Comparison of ENCODE assay signal across 27 mouse cellular contexts in genomic region chr10:78228560-78228928, GRCm38 (mm10). TPM values are rescaled to one million over a fixed set of nuclear protein-coding genes. Genes with fewer than 3 reads are reported as not detected.
A peak's percentile ranks its signal among the peaks of the same experiment; 100 is the strongest.
DNase-seq lines count a peak whose midpoint lies in the region; ATAC-seq and TF ChIP-seq lines count a peak whose summit lies in the region.
"Had no signal": no experiment of that assay in that cellular context is flagged by ENCODE, and none has a peak within 500 bp of the region (broad histone marks: within the 10 kb centered on the region; RNA-seq: fewer than 3 reads in every experiment).

No protein-coding gene starts in this region.

- no peak for TF ChIP-seq POLR2A in bone marrow macrophage, adult 2 months (IDR thresholded peaks at IDR 0.05; ENCODE audit: borderline replicate concordance, low read depth, low read length)
- no peak for TF ChIP-seq POLR2A in olfactory bulb, adult 2 months (IDR thresholded peaks at IDR 0.05; ENCODE audit: insufficient read depth, low read depth, low read length)

- ATAC-seq in granulocyte monocyte progenitor cell, adult 5-6 weeks (replicated peaks; ENCODE audit: poor library complexity, severe bottlenecking): 0 out of 2 replicates have a peak, but pooled peaks have one; percentile 20
- ATAC-seq: CD4-positive, CD25-positive, alpha-beta regulatory T cell, adult 4 months; forebrain, postnatal 0 days; liver, embryonic 12.5 days; liver, postnatal 0 days; midbrain, embryonic 15.5 days had no signal

- H3K4me1 ChIP-seq in bone marrow macrophage, adult 2 months (ENCODE audit: control insufficient read depth, insufficient read depth, low read length): peaks cover 49% of the 10 kb centered on the region
- peaks cover 10% of the 10 kb centered on the region; the same call in 1 of the 2 replicates for H3K4me1 ChIP-seq in olfactory bulb, adult 2 months (ENCODE audit: control insufficient read depth, insufficient read depth, low read length)
- H3K4me1 ChIP-seq: embryonic facial prominence, embryonic 10.5 days; embryonic facial prominence, embryonic 15.5 days; forebrain, embryonic 12.5 days; midbrain, embryonic 10.5 days; midbrain, embryonic 15.5 days had no signal

- no peak for TF ChIP-seq CTCF in layer of hippocampus, adult 2 months (conservative IDR thresholded peaks at IDR 0.05)
- no peak for TF ChIP-seq CTCF in bone marrow macrophage, adult 2 months (IDR thresholded peaks at IDR 0.05; ENCODE audit: low read depth, low read length)
- no peak for TF ChIP-seq CTCF in olfactory bulb, adult 2 months (IDR thresholded peaks at IDR 0.05; ENCODE audit: insufficient read depth, low read depth, low read length)

- H3K27ac ChIP-seq in layer of hippocampus, adult 2 months: peak overlapping the region; percentile 67
- H3K27ac ChIP-seq in bone marrow macrophage, adult 2 months (ENCODE audit: insufficient read depth, low read depth, low read length): peak overlapping the region; percentile 4; the same call in 1 of the 2 replicates
- 0 out of 2 replicates have a peak overlapping the region, but pooled peaks have one; percentile 3 for H3K27ac ChIP-seq in olfactory bulb, adult 2 months (ENCODE audit: insufficient read depth, low read depth, low read length)
- H3K27ac ChIP-seq: embryonic facial prominence, embryonic 10.5 days; embryonic facial prominence, embryonic 15.5 days; forebrain, embryonic 12.5 days; hindbrain, embryonic 14.5 days; liver, embryonic 12.5 days; midbrain, embryonic 10.5 days; midbrain, embryonic 15.5 days; neural tube, embryonic 15.5 days had no signal

- H3K4me3 ChIP-seq in layer of hippocampus, adult 2 months: no peak overlapping the region
- H3K4me3 ChIP-seq in bone marrow macrophage, adult 2 months (ENCODE audit: insufficient read depth, low read length): no peak overlapping the region
- no peak overlapping the region for H3K4me3 ChIP-seq in olfactory bulb, adult 2 months (ENCODE audit: insufficient read depth, low read depth, low read length)
- H3K4me3 ChIP-seq: embryonic facial prominence, embryonic 10.5 days; embryonic facial prominence, embryonic 15.5 days; forebrain, embryonic 12.5 days; liver, embryonic 12.5 days; midbrain, embryonic 10.5 days; midbrain, embryonic 15.5 days; neural tube, embryonic 15.5 days had no signal

- DNase-seq in layer of hippocampus, adult 2 months (ENCODE audit: low spot score in 2 of 2): no peak
- DNase-seq in layer of hippocampus, adult 8-10 months (ENCODE audit: low spot score in 2 of 2): no peak
- no peak for DNase-seq in right cerebral cortex, postnatal 14 days
- DNase-seq in c-Kit-positive CD71-positive TER-119-positive erythroid progenitor cells, embryonic 14.5 days (ENCODE audit: low spot score): no peak
- DNase-seq: adrenal gland, postnatal 25 days; cerebellum, adult 11 months; cerebellum, postnatal 10 days; forebrain, postnatal 0 days; gastrocnemius, postnatal 14 days; heart, postnatal 4 days; left cerebral cortex, postnatal 4 days; liver, postnatal 0 days; lung, postnatal 4 days; right cerebral cortex, adult 18-20 months; thymus, postnatal 14 days had no signal

- WGBS in olfactory bulb, adult 2 months: 75% methylated on average over 5 of the region's 5 CpGs

RNA-seq across cellular contexts. Expression of gene Trappc10, which starts 15.9 kb away (rescaled TPM):
- total RNA-seq in layer of hippocampus, adult 2 months (2021): 10 to 100 TPM; 83.4 to 84.1 TPM
- 10 to 100 TPM; 74.1 to 95.5 (median 86.6) TPM for total RNA-seq in layer of hippocampus, adult 8-10 months (2022)
- 25.2 and 29.6 TPM in 2 replicates for polyA plus RNA-seq in bone marrow macrophage, adult 2 months (2012; ENCODE audit: insufficient read depth, insufficient read length, missing spikeins)
- 30.9 and 46.2 TPM in 2 replicates for total RNA-seq in granulocyte monocyte progenitor cell, adult 5-6 weeks (2014; fragmentation: Nextera tagmentation)
- total RNA-seq in granulocyte monocyte progenitor cell, adult 5-6 weeks (2017): 31.4 and 34.1 TPM in 2 replicates
- polyA plus RNA-seq in olfactory bulb, adult 2 months (2012; ENCODE audit: insufficient read depth, insufficient read length, low replicate concordance, missing spikeins): 121 TPM in 1 of 2 replicates, not detected in the other

RNA-seq across cellular contexts. Expression of gene Pwp2, which starts 43.6 kb away (rescaled TPM):
- total RNA-seq in layer of hippocampus, adult 2 months (2021): 10 to 100 TPM; 19.7 to 19.9 TPM
- total RNA-seq in layer of hippocampus, adult 8-10 months (2022): 10 to 100 TPM; 19.6 to 22.1 (median 20.3) TPM
- 3.7 and 4.5 TPM in 2 replicates for polyA plus RNA-seq in bone marrow macrophage, adult 2 months (2012; ENCODE audit: insufficient read depth, insufficient read length, missing spikeins)
- 17.2 and 17.9 TPM in 2 replicates for total RNA-seq in granulocyte monocyte progenitor cell, adult 5-6 weeks (2014; fragmentation: Nextera tagmentation)
- 22.9 and 27.0 TPM in 2 replicates for total RNA-seq in granulocyte monocyte progenitor cell, adult 5-6 weeks (2017)
- not detected in 2 replicates for polyA plus RNA-seq in olfactory bulb, adult 2 months (2012; ENCODE audit: insufficient read depth, insufficient read length, low replicate concordance, missing spikeins)

RNA-seq across cellular contexts. Expression of gene D10Jhu81e, which starts 59.0 kb away (rescaled TPM):
- total RNA-seq in layer of hippocampus, adult 2 months (2021): 100 to 1,000 TPM; 124 to 134 TPM
- total RNA-seq in layer of hippocampus, adult 8-10 months (2022): 100 to 1,000 TPM; 120 to 134 (median 127) TPM
- 31.2 and 33.4 TPM in 2 replicates for polyA plus RNA-seq in bone marrow macrophage, adult 2 months (2012; ENCODE audit: insufficient read depth, insufficient read length, missing spikeins)
- 44.6 and 52.8 TPM in 2 replicates for total RNA-seq in granulocyte monocyte progenitor cell, adult 5-6 weeks (2014; fragmentation: Nextera tagmentation)
- total RNA-seq in granulocyte monocyte progenitor cell, adult 5-6 weeks (2017): 76.3 and 84.9 TPM in 2 replicates
- polyA plus RNA-seq in olfactory bulb, adult 2 months (2012; ENCODE audit: insufficient read depth, insufficient read length, low replicate concordance, missing spikeins): not detected in 2 replicates

Comparison
In these comparisons a context has a peak if more than half of its experiments do, and no peak if none do; other contexts are left out.
1. H3K27ac ChIP-seq: peak in every context shown above with its lines; median percentile 67 in layer of hippocampus, adult 2 months; 4 in bone marrow macrophage, adult 2 months; 3 in olfactory bulb, adult 2 months.